Mouse (Mus musculus) kidney, adult 2 months (tissue): ENCODE data around the gene Gdnf. TPM values are rescaled to one million over a fixed set of nuclear protein-coding genes. Genes with fewer than 3 reads are reported as not detected.

Experiments
- DNase-seq: peaks from one replicate; pipeline ENCODE4 v3.0.0; 2021
- H3K27ac ChIP-seq: fragments of 200-500 bp; 2 replicates; pipeline ENCODE4 v1.5.1; 2012; ENCODE audit warnings: low read depth, low read length, control low read depth, inconsistent platforms; ENCODE audit not compliant: insufficient read depth
- H3K27me3 ChIP-seq: fragments of 200-500 bp; replicated peaks from 2 replicates; pipeline ENCODE4 v1.6.1; 2012; ENCODE audit warnings: mild to moderate bottlenecking, moderate library complexity, low read length, inconsistent platforms; ENCODE audit not compliant: control insufficient read depth, insufficient read depth
- H3K36me3 ChIP-seq: fragments of 200-500 bp; 2 replicates; pipeline ENCODE4 v1.6.1; 2012; ENCODE audit warnings: mild to moderate bottlenecking, moderate library complexity, low read length, inconsistent platforms; ENCODE audit not compliant: control insufficient read depth, insufficient read depth
- H3K4me1 ChIP-seq: fragments of 200-500 bp; 2 replicates; pipeline ENCODE4 v1.6.1; 2011; ENCODE audit warnings: low read length; ENCODE audit not compliant: control insufficient read depth, insufficient read depth
- H3K4me3 ChIP-seq: fragments of 200-500 bp; 2 replicates; pipeline ENCODE4 v1.5.1; 2011; ENCODE audit warnings: mild to moderate bottlenecking, low read depth, low read length, control low read depth; ENCODE audit not compliant: insufficient read depth
- CTCF ChIP-seq: fragments of 200-500 bp; conservative IDR thresholded peaks from 2 replicates; pipeline ENCODE4 v1.5.1; 2011; ENCODE audit warnings: low read depth, mild to moderate bottlenecking, control low read depth, low read length, moderate library complexity, mixed read lengths; ENCODE audit not compliant: insufficient read depth, insufficient read length
- POLR2A ChIP-seq: fragments of 200-500 bp; IDR thresholded peaks from one replicate; pipeline ENCODE4 v1.6.1; 2011; ENCODE audit warnings: low read depth, low read length, control low read depth
- WGBS: fragments of 180-500 bp; shearing (Covaris S2); methylation state at CpG from one replicate; pipeline ENCODE4 v1.1.7; 2018; 5-methylcytosine and 5-hydroxymethylcytosine counted together
- polyA plus RNA-seq: library from polyadenylated mRNA; depleted of rRNA; stranded (reverse); fragments of >200 nt; gene quantifications from 2 replicates; pipeline ENCODE4 v1.2.3, GENCODE M21; 2012

Gdnf gene
- polyA plus RNA-seq, 1 experiment, result 0.13 TPM

DNA sequence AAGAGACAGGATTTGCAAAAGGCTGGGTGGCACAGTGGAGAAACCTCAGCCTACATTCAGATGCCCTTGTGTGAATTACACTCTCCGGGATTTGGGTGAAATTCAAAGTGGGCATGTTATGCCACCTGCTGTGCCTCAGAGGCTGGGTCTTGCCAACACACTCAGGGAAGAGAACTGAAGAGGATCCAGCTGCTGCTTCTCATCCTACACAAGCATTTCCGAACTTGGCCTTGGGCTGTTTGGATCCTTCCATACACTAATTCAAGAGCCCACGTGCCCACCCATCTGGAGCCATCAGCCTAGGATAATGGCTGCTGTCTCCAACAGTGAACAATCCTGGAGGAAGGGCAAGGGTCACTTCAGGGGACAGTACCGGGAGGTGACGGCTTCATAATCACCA lies 52.7 kb downstream of the Gdnf start:
- H3K27me3 ChIP-seq, result no peaks in the 10 kb centered on the region
- no peak overlapping the region for H3K27ac ChIP-seq
- 64% methylated on average over 5 of the region's 5 CpGs for WGBS
- H3K4me1 ChIP-seq, result no peaks in the 10 kb centered on the region
- no peaks in the 10 kb centered on the region for H3K36me3 ChIP-seq
- DNase-seq, result no peak
- no peak overlapping the region for H3K4me3 ChIP-seq
- TF ChIP-seq CTCF (no peak), POLR2A (no peak)

DNA sequence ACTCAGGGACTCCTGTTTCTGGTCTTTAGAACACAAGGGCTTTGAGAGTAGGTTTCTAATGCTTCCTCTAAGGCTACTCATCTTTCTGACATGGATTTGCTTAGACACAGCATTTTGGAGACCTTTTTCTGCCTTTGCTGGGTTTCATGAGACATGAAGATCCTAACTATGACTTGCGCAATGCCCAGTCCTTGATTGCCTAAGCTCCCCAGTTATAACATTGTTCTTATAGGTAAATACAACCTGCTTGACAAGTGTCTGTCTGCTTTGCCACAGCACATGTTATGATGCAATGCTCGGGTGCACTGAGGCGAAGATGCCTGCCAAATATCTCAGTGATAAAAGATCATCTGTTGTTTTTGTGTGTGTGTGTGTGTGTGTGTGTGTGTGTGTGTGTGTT lies 54.7 kb downstream of the Gdnf start:
- no peak overlapping the region for H3K27ac ChIP-seq
- TF ChIP-seq CTCF (no peak), POLR2A (no peak)
- 88% methylated on average over 3 of the region's 3 CpGs for WGBS

DNA sequence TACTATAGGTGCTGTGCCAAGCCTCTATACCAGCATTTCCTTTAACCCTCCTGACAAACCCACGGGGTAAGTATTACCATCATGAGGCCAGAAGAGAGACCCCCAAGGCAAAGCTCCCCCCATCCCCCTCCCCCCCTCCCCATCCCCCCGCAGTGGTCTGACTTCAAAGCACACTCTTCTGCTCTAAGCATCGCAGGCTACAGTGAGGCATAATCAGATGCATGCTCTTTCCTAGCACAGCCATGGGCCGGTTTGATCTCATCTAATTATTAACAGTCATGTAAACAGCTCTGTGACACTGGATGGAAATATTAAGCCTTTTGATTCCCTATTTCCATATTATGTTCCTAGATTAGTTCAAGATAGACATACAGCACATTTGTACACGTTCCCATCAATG lies 61.8 kb downstream of the Gdnf start:
- H3K36me3 ChIP-seq, result no peaks in the 10 kb centered on the region
- no peak for TF ChIP-seq CTCF
- no peak for TF ChIP-seq POLR2A
- no peak overlapping the region for H3K27ac ChIP-seq
- H3K4me3 ChIP-seq, result no peak overlapping the region
- H3K4me1 ChIP-seq, result no peaks in the 10 kb centered on the region
- DNase-seq, result no peak
- 58% methylated on average over 5 of the region's 5 CpGs for WGBS
- no peaks in the 10 kb centered on the region for H3K27me3 ChIP-seq

More for the DNA sequence above, 54.7 kb downstream of the Gdnf start:
- H3K36me3 ChIP-seq, result no peaks in the 10 kb centered on the region
- H3K27me3 ChIP-seq, result no peaks in the 10 kb centered on the region
- DNase-seq, result no peak
- H3K4me3 ChIP-seq, result no peak overlapping the region
- no peaks in the 10 kb centered on the region for H3K4me1 ChIP-seq

DNA sequence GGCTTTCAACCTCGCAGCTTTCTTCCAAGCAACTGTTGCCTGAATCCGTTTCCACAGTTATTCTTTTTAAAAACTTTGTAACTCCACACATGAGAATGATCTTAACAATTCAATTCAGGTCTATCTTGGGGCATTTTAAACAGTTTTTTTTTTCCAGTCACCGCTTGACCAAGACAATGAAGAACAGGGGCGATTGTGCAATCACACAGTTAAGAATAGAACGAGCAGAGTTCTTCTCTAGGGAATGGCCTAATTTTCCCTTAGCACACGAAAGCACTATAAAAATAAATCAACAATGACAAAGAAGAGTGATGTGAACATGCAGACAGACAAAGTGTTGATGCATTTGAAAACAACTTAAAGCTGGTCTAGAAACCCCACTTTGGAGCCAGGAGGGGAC lies 65.2 kb downstream of the Gdnf start:
- no peaks in the 10 kb centered on the region for H3K4me1 ChIP-seq
- WGBS, result 76% methylated on average over 6 of the region's 6 CpGs
- H3K27me3 ChIP-seq, result no peaks in the 10 kb centered on the region
- no peaks in the 10 kb centered on the region for H3K36me3 ChIP-seq
- TF ChIP-seq CTCF, result no peak
- no peak for TF ChIP-seq POLR2A
- H3K4me3 ChIP-seq, result no peak overlapping the region
- no peak overlapping the region for H3K27ac ChIP-seq
- no peak for DNase-seq

DNA sequence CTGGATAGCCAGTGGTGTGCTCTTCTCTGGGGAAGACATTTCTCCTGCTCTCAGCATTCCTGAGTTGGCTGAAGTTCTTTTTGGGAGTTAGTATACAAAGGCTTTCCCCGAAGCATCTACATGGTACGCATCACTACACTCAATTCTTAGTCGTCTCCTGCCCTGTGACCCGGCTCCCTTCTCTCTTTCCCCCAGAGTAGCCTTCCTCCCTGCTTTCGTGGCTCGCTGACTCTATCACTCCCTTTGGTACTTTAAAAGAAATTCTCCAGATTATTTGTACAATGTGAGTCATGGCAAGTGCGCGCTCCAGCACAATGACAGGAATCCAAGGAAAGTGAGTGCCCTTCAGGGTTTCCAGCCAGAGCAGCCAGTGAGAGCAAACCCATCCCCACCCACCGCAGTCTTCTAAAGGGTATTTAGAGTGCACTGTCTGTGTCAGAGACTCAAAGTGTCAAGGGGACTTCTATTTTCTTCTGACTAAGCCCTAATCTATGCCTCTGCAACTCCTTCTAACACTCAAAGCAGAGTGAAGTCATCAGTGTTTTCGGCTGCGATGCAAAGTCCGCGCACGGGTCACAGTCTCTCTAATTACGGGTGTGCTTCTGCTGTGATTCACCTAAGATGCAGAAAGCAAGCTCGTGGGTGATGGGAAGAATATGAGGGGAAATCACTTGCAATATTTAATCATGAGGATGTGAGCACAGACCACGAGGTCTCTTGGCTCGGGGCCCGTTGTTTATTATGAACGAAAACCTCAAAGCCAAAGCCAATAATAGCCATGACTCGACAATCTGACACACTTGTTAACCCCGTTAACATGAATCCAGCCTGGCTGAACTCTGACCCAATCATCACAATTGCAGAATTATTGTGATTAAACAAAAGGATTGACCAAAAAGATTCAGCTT lies 67.2 kb downstream of the Gdnf start:
- TF ChIP-seq POLR2A, result no peak
- no peak for TF ChIP-seq CTCF
- Histone ChIP-seq H3K27me3 (no peaks in the 10 kb centered on the region), H3K4me3 (no peak overlapping the region), H3K36me3 (no peaks in the 10 kb centered on the region; the same call in 1 of the 2 replicates), H3K27ac (no peak overlapping the region), H3K4me1 (no peaks in the 10 kb centered on the region)
- WGBS, result 48% methylated on average over 22 of the region's 22 CpGs
- DNase-seq, result peak; percentile 9

DNA sequence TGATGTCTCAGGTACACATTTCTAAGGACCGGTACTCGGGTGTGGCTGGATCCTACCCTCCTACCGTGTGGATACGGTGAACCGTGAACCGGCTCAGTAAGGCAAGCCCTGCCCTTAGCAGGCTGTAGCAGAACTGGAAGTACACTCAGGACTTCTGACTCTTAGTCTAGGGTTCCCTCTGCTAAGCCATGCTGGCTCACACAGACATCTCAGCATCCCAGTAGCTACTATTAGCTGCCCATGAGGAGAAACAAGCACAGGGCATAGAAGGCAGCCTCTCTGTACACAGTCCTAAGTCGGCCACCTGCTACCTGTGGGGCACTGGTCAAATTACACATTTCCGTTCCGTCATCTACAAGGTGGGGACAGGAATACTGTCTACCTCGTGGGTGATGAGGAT lies 68.2 kb downstream of the Gdnf start:
- 83% methylated on average over 10 of the region's 10 CpGs for WGBS
- no peak for DNase-seq
- Histone ChIP-seq H3K27ac (no peak overlapping the region), H3K4me3 (no peak overlapping the region), H3K36me3 (no peaks in the 10 kb centered on the region; the same call in 1 of the 2 replicates), H3K27me3 (no peaks in the 10 kb centered on the region), H3K4me1 (no peaks in the 10 kb centered on the region)
- no peak for TF ChIP-seq CTCF
- TF ChIP-seq POLR2A, result no peak

DNA sequence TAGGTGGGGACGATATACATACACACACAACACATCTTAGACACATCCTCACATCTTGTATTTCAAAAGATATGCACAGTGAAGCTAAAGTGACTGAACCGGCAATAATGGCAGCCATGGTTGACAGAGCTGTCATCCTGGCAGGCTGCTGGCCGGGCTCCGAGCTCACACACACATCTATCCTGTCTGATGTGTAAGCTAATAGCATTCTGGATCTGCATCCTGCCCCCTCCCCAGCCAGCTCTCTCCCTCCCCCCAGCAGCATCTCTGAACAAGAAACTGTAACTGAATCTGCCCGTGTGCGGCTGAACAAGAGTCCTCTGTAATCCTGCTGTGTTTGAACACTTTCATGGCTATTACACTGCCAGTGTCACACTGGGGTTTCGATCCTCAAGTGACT lies 69.3 kb downstream of the Gdnf start:
- no peaks in the 10 kb centered on the region for H3K4me1 ChIP-seq
- H3K27me3 ChIP-seq, result no peaks in the 10 kb centered on the region
- DNase-seq, result no peak
- H3K36me3 ChIP-seq, result no peaks in the 10 kb centered on the region; the same call in 1 of the 2 replicates
- WGBS, result 86% methylated on average over 7 of the region's 7 CpGs
- no peak overlapping the region for H3K27ac ChIP-seq
- no peak overlapping the region for H3K4me3 ChIP-seq
- no peak for TF ChIP-seq CTCF
- TF ChIP-seq POLR2A, result no peak
